Mouse (Mus musculus) embryonic facial prominence, embryonic 15.5 days (tissue): ENCODE results near the gene Spin2d. TPM values are rescaled to one million over a fixed set of nuclear protein-coding genes. Genes with fewer than 3 reads are reported as not detected.
"Not testable (repeated sequence)": the region's sequence is repeated elsewhere in the genome, so short reads cannot be mapped to it uniquely, and the experiment has no call there.

Experiments
- ATAC-seq: fragments of 200-750 bp; cut with Nextera tagmentation; 2 replicates; pipeline ENCODE4 v1.8.0; 2017; ENCODE audit warnings: low read depth, moderate TSS enrichment; ENCODE audit not compliant: insufficient number of reproducible peaks, low FRiP score, low TSS enrichment
- H3K27ac ChIP-seq: fragments of 300-500 bp; sonication (generic); replicated peaks from 2 replicates; pipeline ENCODE4 v1.5.1; 2015; ENCODE audit warnings: mild to moderate bottlenecking, inconsistent platforms
- H3K27me3 ChIP-seq: fragments of 300-500 bp; sonication (generic); 2 replicates; pipeline ENCODE4 v1.6.1; 2015; ENCODE audit warnings: inconsistent platforms
- H3K36me3 ChIP-seq: fragments of 300-500 bp; sonication (generic); 2 replicates; pipeline ENCODE4 v1.6.1; 2015; ENCODE audit warnings: mild to moderate bottlenecking, inconsistent platforms
- H3K4me1 ChIP-seq: fragments of 300-500 bp; sonication (generic); 2 replicates; pipeline ENCODE4 v1.6.1; 2015; ENCODE audit warnings: inconsistent platforms
- H3K4me2 ChIP-seq: fragments of 300-500 bp; sonication (generic); replicated peaks from 2 replicates; pipeline ENCODE4 v1.6.1; 2015; ENCODE audit warnings: mild to moderate bottlenecking, inconsistent platforms
- H3K4me3 ChIP-seq: fragments of 300-500 bp; sonication (generic); replicated peaks from 2 replicates; pipeline ENCODE4 v1.5.1; 2015; ENCODE audit warnings: mild to moderate bottlenecking, inconsistent platforms
- H3K9ac ChIP-seq: fragments of 300-500 bp; sonication (generic); 2 replicates; pipeline ENCODE4 v1.6.1; 2015; ENCODE audit warnings: inconsistent platforms
- H3K9me3 ChIP-seq: fragments of 300-500 bp; sonication (generic); replicated peaks from 2 replicates; pipeline ENCODE4 v1.6.1; 2016; ENCODE audit warnings: inconsistent platforms
- WGBS: fragments of 180-500 bp; shearing (Covaris S2); methylation state at CpG from one replicate; pipeline ENCODE4 v1.1.7; 2015; 5-methylcytosine and 5-hydroxymethylcytosine counted together
- polyA plus RNA-seq: library from polyadenylated mRNA; unstranded; fragments of >200 nt; fragmentation: Nextera tagmentation; extraction: Ambion mirVana; gene quantifications from 2 replicates; pipeline ENCODE4 v1.2.1, GENCODE M21; 2015

The Spin2d gene
- polyA plus RNA-seq: not detected in 2 replicates

DNA sequence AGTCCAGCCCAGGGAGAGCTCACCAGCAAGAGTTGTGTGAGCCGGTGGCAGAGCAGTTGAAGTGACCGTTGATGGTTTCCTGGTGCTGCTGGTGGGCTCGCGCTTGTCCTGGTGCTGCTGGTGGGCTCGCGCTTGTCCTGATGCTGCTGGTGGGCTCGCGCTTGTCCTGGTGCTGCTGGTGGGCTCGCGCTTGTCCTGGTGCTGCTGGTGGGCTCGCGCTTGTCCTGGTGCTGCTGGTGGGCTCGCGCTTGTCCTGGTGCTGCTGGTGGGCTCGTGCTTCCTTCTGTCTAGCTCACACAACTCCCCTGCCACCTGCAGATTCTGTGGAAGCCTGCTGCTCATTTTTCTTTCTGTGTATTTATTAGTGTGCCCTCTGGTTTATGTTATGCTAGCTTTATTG, at the start of gene Spin2d:
Spin2d (minus strand) TSS at position 101 of the 400 bp plus-strand sequence.
- not testable (repeated sequence) for H3K27ac ChIP-seq, H3K4me2 ChIP-seq, H3K4me1 ChIP-seq, H3K9ac ChIP-seq, H3K27me3 ChIP-seq, H3K9me3 ChIP-seq, ATAC-seq, H3K36me3 ChIP-seq, H3K4me3 ChIP-seq
- 91% methylated on average over 6 of the region's 15 CpGs for whole genome bisulfite sequencing

GRCm38 (mm10) chrX:73225365-73225764, 48.6 kb upstream of the Spin2d start:
- no peak for ATAC-seq
- 43% methylated on average over 1 of the region's 1 CpGs for WGBS
- Histone ChIP-seq H3K9me3 (no peaks in the 10 kb centered on the region), H3K4me3 (no peak overlapping the region), H3K27me3 (0 out of 2 replicates have a peak, but pooled peaks cover 6% of the 10 kb centered on the region), H3K9ac (no peak overlapping the region), H3K27ac (no peak overlapping the region), H3K4me2 (no peak overlapping the region), H3K4me1 (no peaks in the 10 kb centered on the region), H3K36me3 (no peaks in the 10 kb centered on the region)

DNA sequence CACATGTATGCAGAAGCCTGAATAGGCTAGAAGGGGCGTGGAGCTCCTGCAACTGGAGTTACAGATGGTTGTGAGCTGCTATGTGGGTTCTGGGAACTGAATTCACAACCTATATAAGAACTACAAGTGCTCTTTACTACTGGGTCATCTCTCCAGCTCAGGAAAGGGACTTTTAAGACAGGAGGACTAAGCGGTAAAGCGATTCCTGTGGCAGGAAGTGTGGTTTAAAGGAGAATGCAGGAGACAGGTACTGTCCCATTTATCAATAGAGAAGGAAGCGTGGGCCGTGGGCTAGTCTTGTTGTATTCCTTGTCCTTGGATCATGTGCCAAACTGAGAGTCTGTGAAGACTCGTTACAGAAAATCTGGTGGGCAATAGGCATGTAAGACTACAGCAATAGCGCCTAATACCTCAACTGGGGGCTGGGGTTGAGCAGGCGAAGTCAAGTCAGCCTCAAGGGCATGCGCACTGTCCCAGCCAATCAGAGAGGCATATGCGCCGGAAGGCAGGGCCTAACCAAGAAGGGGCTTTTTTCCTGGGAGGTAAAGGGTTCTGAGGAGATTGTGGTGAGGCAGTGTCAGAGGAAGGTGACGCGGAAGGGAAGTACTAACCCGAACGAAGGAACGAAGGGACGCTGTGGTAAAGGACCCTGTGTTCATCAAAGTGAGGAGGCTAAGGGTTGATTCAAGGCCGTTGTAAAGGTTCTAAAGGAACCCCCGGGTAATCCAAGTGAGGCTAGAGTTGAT, 37.2 kb upstream of the Spin2d start, which contains the start of gene Xlr4b:
Xlr4b (plus strand) TSS at position 515 of the 746 bp plus-strand sequence.
- H3K9me3 ChIP-seq, H3K4me3 ChIP-seq, ATAC-seq, H3K27me3 ChIP-seq, H3K36me3 ChIP-seq, H3K4me1 ChIP-seq, H3K9ac ChIP-seq, H3K27ac ChIP-seq, H3K4me2 ChIP-seq: not testable (repeated sequence)
- 64% methylated on average over 18 of the region's 19 CpGs for WGBS

DNA sequence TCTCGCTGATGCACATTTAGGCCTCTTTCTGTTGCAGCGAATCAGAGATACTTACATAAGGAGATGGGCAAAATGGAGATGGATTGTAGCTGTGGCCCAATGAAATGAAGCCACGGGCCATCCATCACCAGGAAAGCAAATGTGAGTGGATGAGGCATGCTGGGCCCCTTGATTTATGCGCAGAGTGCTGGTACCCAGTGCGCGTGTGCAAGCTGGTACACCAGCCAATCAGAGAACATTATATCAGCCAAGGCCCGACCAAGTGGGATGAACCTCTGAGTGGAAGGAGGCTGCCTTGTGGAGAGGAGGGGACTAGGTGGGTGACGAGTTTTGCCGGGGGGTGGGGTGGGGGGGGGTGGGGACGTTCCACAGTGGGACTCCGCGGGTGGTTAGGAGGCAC, 15.1 kb upstream of the Spin2d start, which contains the start of gene Xlr3b:
Xlr3b (plus strand) TSS at position 274 of the 400 bp plus-strand sequence.
- not testable (repeated sequence) for ATAC-seq, H3K27me3 ChIP-seq, H3K36me3 ChIP-seq, H3K9ac ChIP-seq, H3K27ac ChIP-seq, H3K4me3 ChIP-seq, H3K9me3 ChIP-seq, H3K4me2 ChIP-seq, H3K4me1 ChIP-seq
- 78% methylated on average over 12 of the region's 12 CpGs for WGBS

DNA sequence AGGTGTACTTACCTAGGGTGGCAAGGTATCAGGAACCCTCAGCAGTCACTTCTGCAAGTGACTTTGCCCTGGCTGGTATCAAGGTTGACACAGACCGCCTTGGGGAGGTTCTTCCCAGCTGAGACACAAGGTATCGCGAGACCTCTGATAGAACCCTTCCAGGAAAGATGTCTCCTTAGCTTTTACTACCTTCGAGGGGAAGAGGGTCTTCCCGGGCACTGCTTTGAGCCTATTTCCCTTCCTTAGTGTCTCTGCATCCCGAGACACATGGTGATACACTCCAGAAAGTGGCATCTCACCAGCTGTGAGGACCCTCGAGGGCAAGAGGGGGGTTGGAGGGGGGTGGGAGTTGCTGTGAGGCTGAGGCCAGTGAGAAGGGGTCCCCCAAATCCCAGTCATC, 27.4 kb downstream of the Spin2d start, which contains the start of gene DXBay18:
DXBay18 (minus strand) TSS at position 101 of the 400 bp plus-strand sequence.
- no CpG with 5 or more reads among the region's 7 CpGs for WGBS

GRCm38 (mm10) chrX:73148496-73148895, 28.3 kb downstream of the Spin2d start, which contains the start of gene Xlr5b:
Gene Xlr5b (plus strand): TSS chrX:73148796.
- H3K27ac ChIP-seq, H3K9me3 ChIP-seq, H3K36me3 ChIP-seq, H3K4me1 ChIP-seq, H3K4me2 ChIP-seq, H3K9ac ChIP-seq, H3K27me3 ChIP-seq, ATAC-seq, H3K4me3 ChIP-seq: not testable (repeated sequence)
- no CpG with 5 or more reads among the region's 20 CpGs for WGBS

More for the DNA sequence above, 27.4 kb downstream of the Spin2d start, which contains the start of gene DXBay18:
- not testable (repeated sequence) for H3K9ac ChIP-seq, H3K27me3 ChIP-seq, ATAC-seq, H3K27ac ChIP-seq, H3K4me1 ChIP-seq, H3K36me3 ChIP-seq, H3K9me3 ChIP-seq, H3K4me3 ChIP-seq, H3K4me2 ChIP-seq

GRCm38 (mm10) chrX:73143218-73143618, 33.6 kb downstream of the Spin2d start:
- not testable (repeated sequence) for ATAC-seq, H3K4me1 ChIP-seq, H3K4me3 ChIP-seq, H3K9me3 ChIP-seq, H3K27ac ChIP-seq, H3K27me3 ChIP-seq, H3K36me3 ChIP-seq, H3K9ac ChIP-seq, H3K4me2 ChIP-seq
- no CpG with 5 or more reads among the region's 7 CpGs for WGBS

Other genes starting within 250 kb of the Spin2d start
- gene Zfp185, start 189.7 kb downstream of the Spin2d start, polyA plus RNA-seq: 31.3 and 36.0 TPM in 2 replicates
- 0.16 and 0.30 TPM in 2 replicates for gene Pnma5, start 139.9 kb downstream of the Spin2d start, polyA plus RNA-seq
- 0.12 and 0.16 TPM in 2 replicates for gene Pnma3, start 112.2 kb downstream of the Spin2d start, polyA plus RNA-seq
- gene Xlr4a, start 94.5 kb downstream of the Spin2d start, polyA plus RNA-seq: 0.53 and 0.72 TPM in 2 replicates
- 2.0 and 2.1 TPM in 2 replicates for gene Xlr3a, start 79.9 kb downstream of the Spin2d start, polyA plus RNA-seq
- gene Gm14685, start 59.9 kb downstream of the Spin2d start, polyA plus RNA-seq: 0.08 and 0.15 TPM in 2 replicates
- not detected in 2 replicates for gene Xlr5b, start 28.2 kb downstream of the Spin2d start, polyA plus RNA-seq
- 0.08 TPM in 1 of 2 replicates, not detected in the other for gene DXBay18, start 27.5 kb downstream of the Spin2d start, polyA plus RNA-seq
- 7.8 and 11.0 TPM in 2 replicates for gene Xlr3b, start 15.2 kb upstream of the Spin2d start, polyA plus RNA-seq
- gene Xlr4b, start 37.3 kb upstream of the Spin2d start, polyA plus RNA-seq: 0.70 and 1.0 TPM in 2 replicates
- gene F8a, start 51.3 kb upstream of the Spin2d start, polyA plus RNA-seq: 13.3 and 14.6 TPM in 2 replicates
- 0.58 and 0.75 TPM in 2 replicates for gene Xlr4c, start 66.1 kb upstream of the Spin2d start, polyA plus RNA-seq
- not detected in 2 replicates for gene Xlr3c, start 88.4 kb upstream of the Spin2d start, polyA plus RNA-seq
- gene Xlr5a, start 116.0 kb upstream of the Spin2d start, polyA plus RNA-seq: not detected in 2 replicates
- not detected in 2 replicates for gene Xlr5c, start 116.0 kb upstream of the Spin2d start, polyA plus RNA-seq
- gene Gm45015, start 159.9 kb upstream of the Spin2d start, polyA plus RNA-seq: not detected in 2 replicates
- gene Zfp275, start 165.6 kb upstream of the Spin2d start, polyA plus RNA-seq: 17.2 and 17.7 TPM in 2 replicates
- 0.09 TPM in 1 of 2 replicates, not detected in the other for gene Gm18336, start 221.7 kb upstream of the Spin2d start, polyA plus RNA-seq
- 0.33 and 0.34 TPM in 2 replicates for gene Zfp92, start 234.1 kb upstream of the Spin2d start, polyA plus RNA-seq